Mouse (Mus musculus): ENCODE results near the gene Wnk2.

Wnk2 gene

GRCm38 (mm10) chr13:49031029-49031428, 116.8 kb downstream of the Wnk2 start:
- no peak for DNase-seq

- DNase-seq, result no peak
Measured at GRCm38 (mm10) chr13:49028757-49029539, 118.9 kb downstream of the Wnk2 start.

GRCm38 (mm10) chr13:49027057-49027456, 120.8 kb downstream of the Wnk2 start:
- no peak for DNase-seq

- DNase-seq, result no peak
Measured at GRCm38 (mm10) chr13:49025521-49025920, 122.3 kb downstream of the Wnk2 start.

- DNase-seq, result no peak
Measured at GRCm38 (mm10) chr13:49024763-49025162, 123.1 kb downstream of the Wnk2 start.

GRCm38 (mm10) chr13:49021693-49022092, 126.1 kb downstream of the Wnk2 start:
- no peak for DNase-seq

GRCm38 (mm10) chr13:49020152-49020551, 127.7 kb downstream of the Wnk2 start:
- DNase-seq, result peak; percentile 90

GRCm38 (mm10) chr13:49017375-49017774, 130.4 kb downstream of the Wnk2 start:
- no peak for DNase-seq

GRCm38 (mm10) chr13:49016311-49016761, 131.5 kb downstream of the Wnk2 start:
- peak; percentile 93 for DNase-seq

GRCm38 (mm10) chr13:49015366-49016306, 132.2 kb downstream of the Wnk2 start:
- DNase-seq, result peak; percentile 87

- DNase-seq, result no peak
Measured at GRCm38 (mm10) chr13:49013206-49013794, 134.5 kb downstream of the Wnk2 start.

- no peak for DNase-seq
Measured at GRCm38 (mm10) chr13:49001691-49002090, 146.1 kb downstream of the Wnk2 start.

GRCm38 (mm10) chr13:48998591-48998990, 149.2 kb downstream of the Wnk2 start:
- peak; percentile 93 for DNase-seq

GRCm38 (mm10) chr13:48996731-48997130, 151.1 kb downstream of the Wnk2 start:
- no peak for DNase-seq

GRCm38 (mm10) chr13:48994903-48995302, 152.9 kb downstream of the Wnk2 start:
- no peak for DNase-seq

- DNase-seq, result no peak
Measured at GRCm38 (mm10) chr13:48992914-48993313, 154.9 kb downstream of the Wnk2 start.

GRCm38 (mm10) chr13:48990138-48990537, 157.7 kb downstream of the Wnk2 start:
- no peak for DNase-seq
